Mouse (Mus musculus): ENCODE data around the gene Map4k1. TPM values are rescaled to one million over a fixed set of nuclear protein-coding genes. Genes with fewer than 3 reads are reported as not detected.

Gene Map4k1
- polyA plus RNA-seq, 1 experiment from 2014 or later = 6.4 TPM

DNA sequence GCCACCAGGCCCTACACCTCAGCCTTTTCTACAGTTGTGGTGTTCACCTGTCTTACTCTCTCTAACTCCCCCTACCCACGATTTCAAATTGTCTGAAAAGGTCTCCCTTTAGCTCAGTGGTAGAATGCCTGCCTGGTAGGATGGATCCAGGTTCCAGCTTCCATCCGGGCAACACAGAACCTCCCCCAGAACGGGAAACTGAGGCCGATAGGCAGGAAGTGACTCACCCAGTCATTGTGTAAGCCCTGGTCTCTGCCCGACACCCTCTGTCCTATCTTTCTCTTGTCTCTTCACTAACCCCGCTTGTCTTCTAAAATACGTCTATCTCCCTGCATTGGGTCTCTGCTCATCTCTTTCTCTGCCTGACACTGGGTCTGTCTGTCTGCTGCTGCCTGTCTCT, 3.4 kb downstream of the Map4k1 start:
- no peak for ATAC-seq (replicated peaks; ENCODE audit: insufficient number of reproducible peaks, low FRiP score, low TSS enrichment, low read depth)

GRCm38 (mm10) chr7:28990766-28991273, 9.0 kb downstream of the Map4k1 start:
- no peaks in the 10 kb centered on the region for H3K27me3 ChIP-seq (ENCODE audit: control insufficient read depth, insufficient read depth, low read length)
- no peak for ATAC-seq (replicated peaks; ENCODE audit: insufficient number of reproducible peaks, low FRiP score, low TSS enrichment, low read depth)
- H3K4me3 ChIP-seq (ENCODE audit: low read depth, low read length) = no peak overlapping the region
- H3K36me3 ChIP-seq (replicated peaks; ENCODE audit: control insufficient read depth, insufficient read depth, low read depth, low read length) = no peaks in the 10 kb centered on the region
- H3K27ac ChIP-seq (replicated peaks; ENCODE audit: low read depth, low read length) = no peak overlapping the region
- WGBS = 48% methylated on average over 13 of the region's 14 CpGs
- no peak for DNase-seq (ENCODE audit: low spot score)
- no peak overlapping the region for H3K4me2 ChIP-seq (ENCODE audit: low read depth, low read length)
- H3K4me1 ChIP-seq (ENCODE audit: control insufficient read depth, insufficient read depth, low read length) = no peaks in the 10 kb centered on the region
- no peaks in the 10 kb centered on the region for H3K9me3 ChIP-seq (replicated peaks; ENCODE audit: control insufficient read depth, low read length)
- H3K9ac ChIP-seq (replicated peaks; ENCODE audit: low read length) = no peak overlapping the region

More for the DNA sequence above, 3.4 kb downstream of the Map4k1 start:
- H3K27ac ChIP-seq (replicated peaks; ENCODE audit: low read depth, low read length) = no peak overlapping the region
- DNase-seq (ENCODE audit: low spot score) = no peak
- H3K27me3 ChIP-seq (ENCODE audit: control insufficient read depth, insufficient read depth, low read length) = no peaks in the 10 kb centered on the region
- no peak overlapping the region for H3K4me2 ChIP-seq (ENCODE audit: low read depth, low read length)
- no peak overlapping the region for H3K9ac ChIP-seq (replicated peaks; ENCODE audit: low read length)
- no peaks in the 10 kb centered on the region; the same call in 1 of the 2 replicates for H3K4me1 ChIP-seq (ENCODE audit: control insufficient read depth, insufficient read depth, low read length)
- H3K4me3 ChIP-seq (ENCODE audit: low read depth, low read length) = no peak overlapping the region
- no peaks in the 10 kb centered on the region for H3K9me3 ChIP-seq (replicated peaks; ENCODE audit: control insufficient read depth, low read length)
- WGBS = 89% methylated on average over 7 of the region's 7 CpGs
- no peaks in the 10 kb centered on the region for H3K36me3 ChIP-seq (replicated peaks; ENCODE audit: control insufficient read depth, insufficient read depth, low read depth, low read length)

- DNase-seq (ENCODE audit: low spot score) = no peak
- WGBS = 61% methylated on average over 5 of the region's 5 CpGs
- H3K9ac ChIP-seq (replicated peaks; ENCODE audit: low read length) = no peak overlapping the region
These were observed 9.8 kb downstream of the Map4k1 start for GRCm38 (mm10) chr7:28991616-28992015.

GRCm38 (mm10) chr7:28992997-28993396, 11.1 kb downstream of the Map4k1 start:
- no peaks in the 10 kb centered on the region for H3K27me3 ChIP-seq (ENCODE audit: control insufficient read depth, insufficient read depth, low read length)
- no peaks in the 10 kb centered on the region for H3K36me3 ChIP-seq (replicated peaks; ENCODE audit: control insufficient read depth, insufficient read depth, low read depth, low read length)
- no peaks in the 10 kb centered on the region for H3K9me3 ChIP-seq (replicated peaks; ENCODE audit: control insufficient read depth, low read length)
- ATAC-seq (replicated peaks; ENCODE audit: insufficient number of reproducible peaks, low FRiP score, low TSS enrichment, low read depth) (no peak), DNase-seq (ENCODE audit: low spot score) (no peak)
- WGBS = 94% methylated on average over 3 of the region's 3 CpGs
- no peak overlapping the region for H3K4me2 ChIP-seq (ENCODE audit: low read depth, low read length)
- H3K4me1 ChIP-seq (ENCODE audit: control insufficient read depth, insufficient read depth, low read length) = no peaks in the 10 kb centered on the region
- no peak overlapping the region for H3K27ac ChIP-seq (replicated peaks; ENCODE audit: low read depth, low read length)
- no peak overlapping the region for H3K9ac ChIP-seq (replicated peaks; ENCODE audit: low read length)
- H3K4me3 ChIP-seq (ENCODE audit: low read depth, low read length) = no peak overlapping the region

More at GRCm38 (mm10) chr7:28991616-28992015, 9.8 kb downstream of the Map4k1 start:
- Histone ChIP-seq H3K27me3 (ENCODE audit: control insufficient read depth, insufficient read depth, low read length) (no peaks in the 10 kb centered on the region), H3K9me3 (replicated peaks; ENCODE audit: control insufficient read depth, low read length) (no peaks in the 10 kb centered on the region), H3K4me2 (ENCODE audit: low read depth, low read length) (no peak overlapping the region), H3K4me3 (ENCODE audit: low read depth, low read length) (no peak overlapping the region), H3K4me1 (ENCODE audit: control insufficient read depth, insufficient read depth, low read length) (no peaks in the 10 kb centered on the region), H3K27ac (replicated peaks; ENCODE audit: low read depth, low read length) (no peak overlapping the region), H3K36me3 (replicated peaks; ENCODE audit: control insufficient read depth, insufficient read depth, low read depth, low read length) (no peaks in the 10 kb centered on the region)
- ATAC-seq (replicated peaks; ENCODE audit: insufficient number of reproducible peaks, low FRiP score, low TSS enrichment, low read depth) = no peak

GRCm38 (mm10) chr7:28993402-28993801, 11.6 kb downstream of the Map4k1 start:
- no peak overlapping the region for H3K4me3 ChIP-seq (ENCODE audit: low read depth, low read length)
- no peaks in the 10 kb centered on the region for H3K4me1 ChIP-seq (ENCODE audit: control insufficient read depth, insufficient read depth, low read length)
- no peaks in the 10 kb centered on the region for H3K9me3 ChIP-seq (replicated peaks; ENCODE audit: control insufficient read depth, low read length)
- H3K9ac ChIP-seq (replicated peaks; ENCODE audit: low read length) = no peak overlapping the region
- no peaks in the 10 kb centered on the region for H3K27me3 ChIP-seq (ENCODE audit: control insufficient read depth, insufficient read depth, low read length)
- H3K27ac ChIP-seq (replicated peaks; ENCODE audit: low read depth, low read length) = no peak overlapping the region
- ATAC-seq (replicated peaks; ENCODE audit: insufficient number of reproducible peaks, low FRiP score, low TSS enrichment, low read depth) (no peak), DNase-seq (ENCODE audit: low spot score) (no peak)
- 82% methylated on average over 3 of the region's 3 CpGs for WGBS
- no peak overlapping the region for H3K4me2 ChIP-seq (ENCODE audit: low read depth, low read length)
- H3K36me3 ChIP-seq (replicated peaks; ENCODE audit: control insufficient read depth, insufficient read depth, low read depth, low read length) = no peaks in the 10 kb centered on the region

DNA sequence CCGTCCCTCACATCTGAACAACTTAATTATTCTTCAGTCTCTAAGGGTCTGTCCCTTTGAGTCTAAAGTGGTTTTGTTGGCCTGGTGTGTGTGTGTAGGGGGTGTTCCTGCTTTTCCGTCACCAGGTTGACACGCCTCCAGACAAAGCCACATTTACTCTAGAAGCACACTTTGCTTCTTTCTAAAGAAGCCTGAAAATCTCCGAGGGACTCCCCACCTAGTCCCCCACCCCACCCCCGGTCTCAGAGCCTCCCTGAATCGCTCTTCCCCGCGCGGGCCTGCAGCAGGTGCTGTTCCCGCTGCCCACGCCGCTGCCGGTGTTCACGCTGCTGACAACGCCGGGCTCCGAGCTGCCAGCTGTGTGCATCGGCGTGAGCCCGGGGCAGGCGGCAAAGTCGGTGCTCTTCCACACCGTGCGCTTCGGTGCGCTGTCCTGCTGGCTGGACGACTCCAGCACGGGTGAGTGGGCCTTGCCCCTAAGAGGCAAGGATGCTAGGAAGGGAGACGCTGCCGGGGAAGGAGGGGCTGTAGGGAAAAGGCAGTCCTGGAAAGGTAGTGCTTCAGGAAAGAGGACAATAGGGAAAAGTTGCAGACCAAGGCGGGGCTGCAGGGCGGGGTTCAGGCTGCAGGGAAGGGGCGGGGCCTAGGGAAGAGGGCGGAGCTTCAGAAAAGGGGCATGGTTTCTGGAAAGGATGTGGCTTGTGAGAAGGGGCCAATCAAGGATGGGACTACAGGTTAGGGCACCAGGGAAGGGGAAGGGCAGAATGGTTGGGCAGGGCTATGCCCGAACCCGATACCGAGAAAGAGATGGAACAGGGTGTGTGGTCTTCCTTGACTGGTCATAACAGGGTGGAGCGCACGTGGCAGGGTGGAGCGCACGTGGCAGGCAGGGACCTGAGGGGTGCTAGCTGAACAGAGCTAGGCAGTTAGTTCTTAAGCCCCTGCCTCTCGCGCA, 19.1 kb downstream of the Map4k1 start:
- ATAC-seq (replicated peaks; ENCODE audit: insufficient number of reproducible peaks, low FRiP score, low TSS enrichment, low read depth) (peak; percentile 82), DNase-seq (ENCODE audit: low spot score) (peak; percentile 87)
- Histone ChIP-seq H3K4me2 (ENCODE audit: low read depth, low read length) (peak overlapping the region; percentile 91), H3K27ac (replicated peaks; ENCODE audit: low read depth, low read length) (no peak overlapping the region; the same call in 1 of the 2 replicates), H3K9ac (replicated peaks; ENCODE audit: low read length) (peak overlapping the region; percentile 77), H3K27me3 (ENCODE audit: control insufficient read depth, insufficient read depth, low read length) (no peaks in the 10 kb centered on the region), H3K4me3 (ENCODE audit: low read depth, low read length) (peak overlapping the region; percentile 44), H3K9me3 (replicated peaks; ENCODE audit: control insufficient read depth, low read length) (no peaks in the 10 kb centered on the region), H3K4me1 (ENCODE audit: control insufficient read depth, insufficient read depth, low read length) (no peaks in the 10 kb centered on the region), H3K36me3 (replicated peaks; ENCODE audit: control insufficient read depth, insufficient read depth, low read depth, low read length) (no peaks in the 10 kb centered on the region)
- whole genome bisulfite sequencing = 5% methylated on average over 43 of the region's 43 CpGs

- Histone ChIP-seq H3K9me3 (replicated peaks; ENCODE audit: control insufficient read depth, low read length) (no peaks in the 10 kb centered on the region), H3K4me1 (ENCODE audit: control insufficient read depth, insufficient read depth, low read length) (no peaks in the 10 kb centered on the region), H3K4me2 (ENCODE audit: low read depth, low read length) (no peak overlapping the region), H3K27me3 (ENCODE audit: control insufficient read depth, insufficient read depth, low read length) (no peaks in the 10 kb centered on the region), H3K27ac (replicated peaks; ENCODE audit: low read depth, low read length) (no peak overlapping the region), H3K4me3 (ENCODE audit: low read depth, low read length) (no peak overlapping the region), H3K36me3 (replicated peaks; ENCODE audit: control insufficient read depth, insufficient read depth, low read depth, low read length) (no peaks in the 10 kb centered on the region), H3K9ac (replicated peaks; ENCODE audit: low read length) (no peak overlapping the region)
- DNase-seq (ENCODE audit: low spot score) (no peak), ATAC-seq (replicated peaks; ENCODE audit: insufficient number of reproducible peaks, low FRiP score, low TSS enrichment, low read depth) (no peak)
- WGBS = 80% methylated on average over 9 of the region's 9 CpGs
These were observed 25.6 kb downstream of the Map4k1 start for GRCm38 (mm10) chr7:29007224-29008101.

Measured in embryonic facial prominence, embryonic 11.5 days (tissue).